Mouse (Mus musculus) liver, embryonic 13.5 days (tissue): Measurements from ENCODE around the gene Xxylt1. TPM values are rescaled to one million over a fixed set of nuclear protein-coding genes. Genes with fewer than 3 reads are reported as not detected.
A peak's percentile ranks its signal among the peaks of the same experiment; 100 is the strongest.

Source experiments
- ATAC-seq: fragments of 200-750 bp; cut with Nextera tagmentation; 2 replicates; pipeline ENCODE4 v1.8.0; 2017; ENCODE audit warnings: low read depth, mild to moderate bottlenecking, moderate number of reproducible peaks, moderate library complexity
- DNase-seq: peaks from one replicate; pipeline ENCODE4 v3.0.0; 2022
- H3K27ac ChIP-seq: fragments of 300-500 bp; sonication (generic); 2 replicates; pipeline ENCODE4 v1.5.1; 2015; ENCODE audit warnings: moderate library complexity, mild to moderate bottlenecking, inconsistent platforms
- H3K27me3 ChIP-seq: fragments of 300-500 bp; sonication (generic); 2 replicates; pipeline ENCODE4 v1.6.1; 2015; ENCODE audit warnings: mild to moderate bottlenecking, inconsistent platforms
- H3K36me3 ChIP-seq: fragments of 300-500 bp; sonication (generic); 2 replicates; pipeline ENCODE4 v1.6.1; 2015; ENCODE audit warnings: mild to moderate bottlenecking, inconsistent platforms
- H3K4me1 ChIP-seq: fragments of 300-500 bp; sonication (generic); replicated peaks from 2 replicates; pipeline ENCODE4 v1.6.1; 2015; ENCODE audit warnings: inconsistent platforms
- H3K4me2 ChIP-seq: fragments of 300-500 bp; sonication (generic); 2 replicates; pipeline ENCODE4 v1.6.1; 2015; ENCODE audit warnings: inconsistent platforms, mild to moderate bottlenecking, moderate library complexity
- H3K4me3 ChIP-seq: fragments of 300-500 bp; sonication (generic); replicated peaks from 2 replicates; pipeline ENCODE4 v1.5.1; 2015; ENCODE audit warnings: mild to moderate bottlenecking, inconsistent platforms
- H3K9ac ChIP-seq: fragments of 300-500 bp; sonication (generic); 2 replicates; pipeline ENCODE4 v1.6.1; 2015; ENCODE audit warnings: mild to moderate bottlenecking, inconsistent platforms
- H3K9me3 ChIP-seq: fragments of 300-500 bp; sonication (generic); replicated peaks from 2 replicates; pipeline ENCODE4 v1.6.1; 2016; ENCODE audit warnings: inconsistent platforms
- WGBS: fragments of 180-500 bp; shearing (Covaris S2); methylation state at CpG from one replicate; pipeline ENCODE4 v1.1.7; 2015; ENCODE audit not compliant: insufficient replicate concordance; 5-methylcytosine and 5-hydroxymethylcytosine counted together
- polyA plus RNA-seq: library from polyadenylated mRNA; unstranded; fragments of >200 nt; fragmentation: Nextera tagmentation; extraction: Ambion mirVana; gene quantifications from 2 replicates; pipeline ENCODE4 v1.2.1, GENCODE M21; 2015

Xxylt1 gene
- polyA plus RNA-seq, 1 experiment from 2014 or later: 3.1 TPM

DNA sequence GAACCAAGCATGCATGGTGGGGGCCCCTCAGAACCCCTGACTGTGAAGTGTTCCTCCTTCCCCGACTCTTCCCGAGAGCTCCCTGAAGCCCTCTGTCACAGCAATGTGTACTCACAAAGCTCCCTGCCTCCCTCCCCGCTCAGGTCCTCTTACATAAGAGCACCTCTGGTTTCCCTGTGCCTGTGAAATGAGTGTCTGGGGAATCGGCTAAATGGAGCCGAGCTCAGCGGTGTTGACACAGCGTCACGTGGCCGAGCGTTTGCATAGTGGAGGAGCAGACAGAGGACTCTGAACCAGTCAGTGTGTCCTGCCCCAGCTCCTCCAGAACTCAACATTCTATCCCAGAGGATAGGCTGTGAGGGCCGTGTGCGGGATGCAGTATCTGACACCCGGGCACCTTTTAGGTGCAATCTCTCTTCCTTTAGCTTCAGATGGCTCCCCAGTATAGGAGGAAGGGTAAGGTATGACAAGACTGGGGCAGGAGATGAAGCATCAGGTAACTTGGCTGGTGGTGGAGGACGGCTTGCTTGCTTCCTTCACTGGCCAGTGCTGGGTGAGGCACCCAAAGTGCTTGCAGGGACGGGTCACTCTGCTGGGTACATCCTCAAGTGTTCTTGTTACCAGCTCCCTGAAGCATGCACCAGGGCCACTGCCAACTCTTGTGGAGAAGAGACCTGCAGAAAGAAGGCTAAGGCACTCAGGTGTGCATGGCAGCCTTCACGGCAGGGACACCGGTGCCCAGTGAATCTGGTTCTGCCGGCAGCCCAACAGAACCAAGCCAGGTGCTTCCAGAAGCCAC is 111.8 kb downstream of the Xxylt1 start:
- Histone ChIP-seq H3K36me3 (peaks cover 5% of the 10 kb centered on the region; the same call in 1 of the 2 replicates), H3K4me1 (peaks cover 66% of the 10 kb centered on the region), H3K27ac (peak overlapping the region; percentile 76), H3K27me3 (no peaks in the 10 kb centered on the region), H3K4me2 (0 out of 2 replicates have a peak overlapping the region, but pooled peaks have one; percentile 2), H3K9ac (no peak overlapping the region), H3K9me3 (no peaks in the 10 kb centered on the region), H3K4me3 (no peak overlapping the region)
- 57% methylated on average over 18 of the region's 18 CpGs for WGBS
- ATAC-seq (peak; percentile 75), DNase-seq (peak; percentile 15)

- H3K9ac ChIP-seq: no peak overlapping the region
- 38% methylated on average over 7 of the region's 7 CpGs for WGBS
- H3K9me3 ChIP-seq: no peaks in the 10 kb centered on the region
Observed at GRCm38 (mm10) chr16:30968402-30969151, 112.7 kb downstream of the Xxylt1 start.

GRCm38 (mm10) chr16:30966684-30967083 is 114.5 kb downstream of the Xxylt1 start:
- H3K36me3 ChIP-seq: peaks cover 5% of the 10 kb centered on the region; the same call in 1 of the 2 replicates
- peaks cover 52% of the 10 kb centered on the region for H3K4me1 ChIP-seq
- no peak overlapping the region for H3K27ac ChIP-seq
- no peak overlapping the region for H3K4me2 ChIP-seq
- DNase-seq: no peak
- H3K27me3 ChIP-seq: no peaks in the 10 kb centered on the region
- no peak overlapping the region for H3K9ac ChIP-seq
- H3K4me3 ChIP-seq: no peak overlapping the region
- 65% methylated on average over 5 of the region's 5 CpGs for WGBS
- ATAC-seq: no peak
- H3K9me3 ChIP-seq: no peaks in the 10 kb centered on the region

More at GRCm38 (mm10) chr16:30968402-30969151, 112.7 kb downstream of the Xxylt1 start:
- Histone ChIP-seq H3K4me3 (no peak overlapping the region), H3K36me3 (peaks cover 5% of the 10 kb centered on the region; the same call in 1 of the 2 replicates), H3K4me2 (no peak overlapping the region), H3K4me1 (peaks cover 64% of the 10 kb centered on the region), H3K27ac (peak overlapping the region; percentile 76), H3K27me3 (no peaks in the 10 kb centered on the region)
- ATAC-seq (peak; percentile 10; the same call in 1 of the 2 replicates), DNase-seq (no peak)

- no peak overlapping the region for H3K4me3 ChIP-seq
- no peak for DNase-seq
- no peak overlapping the region for H3K4me2 ChIP-seq
- H3K27me3 ChIP-seq: no peaks in the 10 kb centered on the region
- no peaks in the 10 kb centered on the region for H3K9me3 ChIP-seq
- H3K9ac ChIP-seq: no peak overlapping the region
- H3K27ac ChIP-seq: peak overlapping the region; percentile 16; the same call in 1 of the 2 replicates
- H3K4me1 ChIP-seq: peaks cover 49% of the 10 kb centered on the region
- 58% methylated on average over 7 of the region's 7 CpGs for WGBS
- no peak for ATAC-seq
- peaks cover 5% of the 10 kb centered on the region; the same call in 1 of the 2 replicates for H3K36me3 ChIP-seq
Observed at GRCm38 (mm10) chr16:30964891-30965290, 116.3 kb downstream of the Xxylt1 start.

GRCm38 (mm10) chr16:30964411-30964810 is 116.8 kb downstream of the Xxylt1 start:
- Histone ChIP-seq H3K27me3 (no peaks in the 10 kb centered on the region), H3K4me1 (peaks cover 45% of the 10 kb centered on the region), H3K36me3 (peaks cover 5% of the 10 kb centered on the region; the same call in 1 of the 2 replicates), H3K9me3 (no peaks in the 10 kb centered on the region), H3K4me3 (no peak overlapping the region), H3K4me2 (no peak overlapping the region), H3K9ac (no peak overlapping the region), H3K27ac (no peak overlapping the region; the same call in 1 of the 2 replicates)
- 76% methylated on average over 6 of the region's 6 CpGs for WGBS
- DNase-seq (no peak), ATAC-seq (no peak)

DNA sequence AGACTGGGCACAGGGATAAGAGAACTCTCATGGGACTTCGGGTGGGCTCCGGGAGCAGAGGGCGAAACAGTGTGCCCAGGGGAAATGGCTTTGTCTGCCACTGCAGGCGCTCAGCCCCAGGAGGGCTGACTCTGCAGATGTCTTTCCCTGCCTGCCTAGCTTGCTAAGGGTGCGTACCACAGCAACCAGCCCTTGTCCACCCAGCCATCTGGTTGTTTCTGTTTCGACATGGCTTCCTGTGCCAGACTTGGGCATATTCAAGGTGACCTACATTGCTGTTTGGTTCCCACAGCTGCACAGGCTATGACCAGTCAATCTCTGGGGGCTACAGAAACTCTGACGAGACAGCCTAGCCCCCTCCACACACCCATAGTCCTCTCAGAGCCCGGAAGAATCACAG is 118.7 kb downstream of the Xxylt1 start:
- H3K9me3 ChIP-seq: no peaks in the 10 kb centered on the region
- peaks cover 5% of the 10 kb centered on the region; the same call in 1 of the 2 replicates for H3K36me3 ChIP-seq
- H3K4me3 ChIP-seq: no peak overlapping the region
- H3K27me3 ChIP-seq: no peaks in the 10 kb centered on the region
- WGBS: 69% methylated on average over 8 of the region's 8 CpGs
- H3K9ac ChIP-seq: no peak overlapping the region
- no peak overlapping the region for H3K27ac ChIP-seq
- H3K4me1 ChIP-seq: peaks cover 27% of the 10 kb centered on the region
- no peak overlapping the region for H3K4me2 ChIP-seq
- ATAC-seq (no peak), DNase-seq (no peak)

GRCm38 (mm10) chr16:30961176-30961575 is 120.1 kb downstream of the Xxylt1 start:
- DNase-seq (no peak), ATAC-seq (no peak)
- Histone ChIP-seq H3K9me3 (no peaks in the 10 kb centered on the region), H3K4me3 (no peak overlapping the region), H3K4me2 (no peak overlapping the region), H3K27me3 (no peaks in the 10 kb centered on the region), H3K27ac (no peak overlapping the region), H3K9ac (no peak overlapping the region), H3K4me1 (peaks cover 27% of the 10 kb centered on the region), H3K36me3 (peaks cover 5% of the 10 kb centered on the region; the same call in 1 of the 2 replicates)
- WGBS: 81% methylated on average over 8 of the region's 8 CpGs

GRCm38 (mm10) chr16:30960266-30960665 is 121.0 kb downstream of the Xxylt1 start:
- ATAC-seq: no peak
- peaks cover 25% of the 10 kb centered on the region for H3K4me1 ChIP-seq
- 75% methylated on average over 4 of the region's 4 CpGs for WGBS
- no peaks in the 10 kb centered on the region for H3K9me3 ChIP-seq
- peaks cover 4% of the 10 kb centered on the region for H3K36me3 ChIP-seq
- H3K4me2 ChIP-seq: no peak overlapping the region
- DNase-seq: no peak
- no peaks in the 10 kb centered on the region for H3K27me3 ChIP-seq
- no peak overlapping the region for H3K9ac ChIP-seq
- no peak overlapping the region for H3K4me3 ChIP-seq
- H3K27ac ChIP-seq: no peak overlapping the region

GRCm38 (mm10) chr16:30959692-30960091 is 121.5 kb downstream of the Xxylt1 start:
- DNase-seq (no peak), ATAC-seq (peak; percentile 55)
- Histone ChIP-seq H3K27me3 (no peaks in the 10 kb centered on the region), H3K4me3 (no peak overlapping the region), H3K4me2 (no peak overlapping the region), H3K9me3 (no peaks in the 10 kb centered on the region), H3K27ac (no peak overlapping the region), H3K9ac (no peak overlapping the region), H3K4me1 (peaks cover 19% of the 10 kb centered on the region), H3K36me3 (peaks cover 2% of the 10 kb centered on the region; the same call in 1 of the 2 replicates)
- WGBS: 71% methylated on average over 12 of the region's 12 CpGs

DNA sequence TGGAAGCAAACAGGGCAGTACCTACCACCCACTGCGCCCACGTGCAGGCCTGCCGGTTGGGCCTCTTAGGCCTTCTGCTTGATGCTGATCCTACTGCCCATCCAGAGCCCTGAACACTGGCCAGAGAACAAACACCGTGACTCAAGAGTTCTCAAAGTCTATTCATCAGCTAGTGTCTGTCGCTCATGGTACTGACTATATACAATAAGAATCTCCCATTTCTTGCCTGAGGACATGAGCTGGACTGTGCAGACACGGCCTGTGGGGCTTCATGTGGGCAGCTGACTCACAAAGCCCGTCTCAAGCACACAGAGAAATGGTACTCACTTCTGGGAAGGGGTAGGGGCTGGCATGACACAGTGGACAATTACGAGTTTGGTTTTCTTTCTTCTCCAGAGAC is 125.1 kb downstream of the Xxylt1 start:
- H3K27me3 ChIP-seq: no peaks in the 10 kb centered on the region
- ATAC-seq: no peak
- H3K4me1 ChIP-seq: peaks cover 12% of the 10 kb centered on the region
- no peak overlapping the region for H3K4me3 ChIP-seq
- H3K27ac ChIP-seq: no peak overlapping the region
- H3K9me3 ChIP-seq: no peaks in the 10 kb centered on the region
- H3K9ac ChIP-seq: no peak overlapping the region
- 71% methylated on average over 8 of the region's 8 CpGs for WGBS
- no peak for DNase-seq
- peaks cover 2% of the 10 kb centered on the region; the same call in 1 of the 2 replicates for H3K36me3 ChIP-seq
- H3K4me2 ChIP-seq: no peak overlapping the region

- Histone ChIP-seq H3K9me3 (no peaks in the 10 kb centered on the region), H3K36me3 (no peaks in the 10 kb centered on the region), H3K27ac (no peak overlapping the region), H3K4me2 (no peak overlapping the region), H3K4me3 (no peak overlapping the region), H3K4me1 (peaks cover 9% of the 10 kb centered on the region; the same call in 1 of the 2 replicates), H3K27me3 (no peaks in the 10 kb centered on the region), H3K9ac (no peak overlapping the region)
- DNase-seq: no peak
- no peak for ATAC-seq
- 40% methylated on average over 1 of the region's 1 CpGs for WGBS
Observed at GRCm38 (mm10) chr16:30948636-30949035, 132.6 kb downstream of the Xxylt1 start.
